Mouse (Mus musculus): ENCODE results near the gene Bmp4. TPM values are rescaled to one million over a fixed set of nuclear protein-coding genes. Genes with fewer than 3 reads are reported as not detected.

Bmp4 gene
- polyA plus RNA-seq, 1 experiment, result 7.7 TPM

GRCm38 (mm10) chr14:46363209-46363608 is 27.3 kb downstream of the Bmp4 start:
- no peak overlapping the region for H3K27ac ChIP-seq (ENCODE audit: insufficient read depth, low read length)
- H3K4me1 ChIP-seq (ENCODE audit: control insufficient read depth, insufficient read depth, low read length), result no peaks in the 10 kb centered on the region
- no peak overlapping the region for H3K4me3 ChIP-seq (ENCODE audit: insufficient read depth, low read length)
- TF ChIP-seq POLR2A (IDR thresholded peaks at IDR 0.05; ENCODE audit: extremely low read depth, insufficient read depth, low read length), result no peak

DNA sequence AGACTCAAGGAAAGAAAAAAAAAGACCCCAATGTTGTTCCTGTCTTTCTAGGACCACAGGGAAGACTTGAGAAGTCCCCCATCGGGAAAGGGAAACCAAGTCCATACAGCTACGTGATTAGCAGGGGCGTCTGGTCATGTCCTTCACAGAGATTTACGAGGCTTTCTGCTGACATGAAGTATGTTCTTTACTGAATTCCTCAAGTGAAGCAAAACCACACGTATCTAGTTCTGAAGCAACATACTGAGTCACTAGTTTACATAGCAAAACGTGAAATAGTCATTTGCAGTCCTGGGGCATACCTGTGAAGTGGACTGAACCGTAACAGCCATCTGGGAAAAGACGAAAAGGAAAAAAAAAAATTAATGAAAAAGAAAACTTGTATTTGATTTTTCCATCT is 32.8 kb downstream of the Bmp4 start:
- TF ChIP-seq CTCF (IDR thresholded peaks at IDR 0.05; ENCODE audit: extremely low read depth, insufficient read depth, low read length) (no peak), POLR2A (IDR thresholded peaks at IDR 0.05; ENCODE audit: extremely low read depth, insufficient read depth, low read length) (no peak)
- H3K4me1 ChIP-seq (ENCODE audit: control insufficient read depth, insufficient read depth, low read length), result no peaks in the 10 kb centered on the region
- no peak overlapping the region for H3K4me3 ChIP-seq (ENCODE audit: insufficient read depth, low read length)
- H3K27ac ChIP-seq (ENCODE audit: insufficient read depth, low read length), result no peak overlapping the region

GRCm38 (mm10) chr14:46357286-46357685 is 33.2 kb downstream of the Bmp4 start:
- no peak for TF ChIP-seq CTCF (IDR thresholded peaks at IDR 0.05; ENCODE audit: extremely low read depth, insufficient read depth, low read length)
- TF ChIP-seq POLR2A (IDR thresholded peaks at IDR 0.05; ENCODE audit: extremely low read depth, insufficient read depth, low read length), result no peak
- Histone ChIP-seq H3K27ac (ENCODE audit: insufficient read depth, low read length) (no peak overlapping the region), H3K4me1 (ENCODE audit: control insufficient read depth, insufficient read depth, low read length) (no peaks in the 10 kb centered on the region), H3K4me3 (ENCODE audit: insufficient read depth, low read length) (no peak overlapping the region)

DNA sequence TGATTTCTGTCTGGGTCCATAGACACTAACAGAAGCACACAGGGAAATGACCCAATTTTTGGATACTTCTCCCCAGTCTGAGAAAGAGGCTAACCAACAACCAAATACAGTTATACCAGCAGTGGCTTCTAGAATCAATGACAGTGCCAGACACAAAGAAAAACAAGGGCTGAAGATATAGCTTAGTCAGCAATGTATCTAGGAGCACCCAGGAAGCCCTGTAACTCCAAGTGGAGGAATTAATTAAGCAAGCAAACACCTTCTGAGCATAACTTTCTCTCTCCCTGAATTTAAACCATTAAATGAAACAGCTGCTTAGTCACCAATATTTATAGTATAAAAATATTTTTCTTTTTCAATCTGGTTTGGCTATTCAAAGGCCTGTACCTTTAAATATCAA is 45.7 kb downstream of the Bmp4 start:
- TF ChIP-seq CTCF (IDR thresholded peaks at IDR 0.05; ENCODE audit: extremely low read depth, insufficient read depth, low read length) (no peak), POLR2A (IDR thresholded peaks at IDR 0.05; ENCODE audit: extremely low read depth, insufficient read depth, low read length) (no peak)
- Histone ChIP-seq H3K27ac (ENCODE audit: insufficient read depth, low read length) (no peak overlapping the region), H3K4me3 (ENCODE audit: insufficient read depth, low read length) (no peak overlapping the region), H3K4me1 (ENCODE audit: control insufficient read depth, insufficient read depth, low read length) (no peaks in the 10 kb centered on the region)

DNA sequence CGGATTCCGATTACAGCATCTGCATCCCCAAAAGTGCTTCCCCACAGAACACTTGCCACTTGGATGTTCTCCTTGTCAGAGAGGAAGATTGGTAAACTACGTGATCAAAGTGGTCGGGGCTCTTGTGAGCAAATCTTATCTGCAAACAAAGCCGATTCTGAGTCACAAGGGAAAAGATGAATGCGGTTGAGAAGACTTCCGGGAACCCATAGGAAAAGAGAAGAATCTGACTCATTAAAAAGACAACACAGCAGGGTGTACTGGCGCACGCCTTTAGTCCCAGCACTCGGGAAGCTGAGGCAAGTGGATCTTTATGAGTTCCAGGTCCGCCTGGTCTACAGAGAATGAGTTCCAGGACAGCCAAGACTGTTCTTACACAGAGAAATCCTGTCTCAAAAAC is 51.7 kb downstream of the Bmp4 start:
- Histone ChIP-seq H3K4me1 (ENCODE audit: control insufficient read depth, insufficient read depth, low read length) (no peaks in the 10 kb centered on the region), H3K4me3 (ENCODE audit: insufficient read depth, low read length) (no peak overlapping the region), H3K27ac (ENCODE audit: insufficient read depth, low read length) (no peak overlapping the region)
- TF ChIP-seq CTCF (IDR thresholded peaks at IDR 0.05; ENCODE audit: extremely low read depth, insufficient read depth, low read length), result no peak
- TF ChIP-seq POLR2A (IDR thresholded peaks at IDR 0.05; ENCODE audit: extremely low read depth, insufficient read depth, low read length), result no peak

Other genes with a start within 250 kb of the Bmp4 start
- not detected in 2 replicates for gene Gm15217, start 11.3 kb downstream of the Bmp4 start, polyA plus RNA-seq (2012; rRNA removed)